Comparison of ENCODE assay signal across 10 mouse cellular contexts in the genomic region with DNA sequence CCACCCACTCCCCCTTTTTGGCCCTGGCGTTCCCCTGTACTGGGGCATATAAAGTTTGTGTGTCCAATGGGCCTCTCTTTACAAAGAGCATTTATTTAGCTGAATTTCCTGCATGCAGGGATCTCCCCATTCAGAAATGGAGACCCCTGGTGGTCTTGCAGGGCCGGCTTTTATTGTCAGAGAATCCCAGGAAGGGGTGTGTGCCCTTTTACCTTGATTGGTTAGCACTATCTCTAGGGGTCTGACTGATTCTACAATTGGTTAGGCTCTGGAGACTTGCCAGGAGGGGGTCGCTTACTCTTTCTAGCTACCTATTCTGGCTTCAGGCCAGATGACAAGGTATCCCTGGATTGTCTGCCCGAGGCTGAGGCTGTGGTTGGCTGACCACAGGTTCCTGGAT.
DNase-seq lines count a peak whose midpoint lies in the region; ATAC-seq and TF ChIP-seq lines count a peak whose summit lies in the region.
"Had no signal": no experiment of that assay in that cellular context is flagged by ENCODE, and none has a peak within 500 bp of the region (broad histone marks: within the 10 kb centered on the region; RNA-seq: fewer than 3 reads in every experiment).

No protein-coding gene starts in this region.

- no peak for TF ChIP-seq CTCF in heart, adult 2 months (IDR thresholded peaks at IDR 0.05)

- no peak for TF ChIP-seq POLR2A in heart, adult 2 months (IDR thresholded peaks at IDR 0.05; ENCODE audit: insufficient read depth, low read depth, low read length)

- no peak overlapping the region for H3K9ac ChIP-seq in midbrain, embryonic 11.5 days (ENCODE audit: low read length)
- H3K9ac ChIP-seq in midbrain, embryonic 15.5 days, result no peak overlapping the region
- no peak overlapping the region for H3K9ac ChIP-seq in limb, embryonic 13.5 days
- no peak overlapping the region for H3K9ac ChIP-seq in heart, adult 2 months (ENCODE audit: low read depth, low read length)

- 35% methylated on average over 4 of the region's 4 CpGs for WGBS in midbrain, embryonic 11.5 days
- WGBS in midbrain, embryonic 15.5 days, result 15% methylated on average over 4 of the region's 4 CpGs
- 33% methylated on average over 4 of the region's 4 CpGs for WGBS in limb, embryonic 13.5 days
- 65% methylated on average over 4 of the region's 4 CpGs for WGBS in heart, adult 2 months

- H3K79me2 ChIP-seq in heart, adult 2 months (replicated peaks; ENCODE audit: control insufficient read depth, insufficient read depth, low read length), result no peaks in the 10 kb centered on the region

- H3K36me3 ChIP-seq in midbrain, embryonic 11.5 days (ENCODE audit: control insufficient read depth, insufficient read depth, low read length), result no peaks in the 10 kb centered on the region
- no peaks in the 10 kb centered on the region for H3K36me3 ChIP-seq in midbrain, embryonic 15.5 days (replicated peaks)
- no peaks in the 10 kb centered on the region for H3K36me3 ChIP-seq in limb, embryonic 13.5 days
- no peaks in the 10 kb centered on the region for H3K36me3 ChIP-seq in heart, adult 2 months (ENCODE audit: control insufficient read depth, insufficient read depth, low read length)

- no peaks in the 10 kb centered on the region for H3K4me1 ChIP-seq in midbrain, embryonic 11.5 days (ENCODE audit: control insufficient read depth, insufficient read depth, low read length)
- peaks cover 3% of the 10 kb centered on the region; the same call in 1 of the 2 replicates for H3K4me1 ChIP-seq in midbrain, embryonic 15.5 days
- H3K4me1 ChIP-seq in limb, embryonic 13.5 days, result peaks cover 8% of the 10 kb centered on the region; the same call in 1 of the 2 replicates
- no peaks in the 10 kb centered on the region for H3K4me1 ChIP-seq in heart, adult 2 months (ENCODE audit: control insufficient read depth, insufficient read depth, low read length)

- TF ChIP-seq EP300 in heart, adult 2 months (IDR thresholded peaks at IDR 0.05; ENCODE audit: insufficient read depth, low read depth, low read length), result no peak

- H3K9me3 ChIP-seq in midbrain, embryonic 11.5 days (ENCODE audit: control insufficient read depth, low read length), result no peaks in the 10 kb centered on the region
- H3K9me3 ChIP-seq in midbrain, embryonic 15.5 days, result no peaks in the 10 kb centered on the region
- H3K9me3 ChIP-seq in limb, embryonic 13.5 days, result no peaks in the 10 kb centered on the region

- H3K27ac ChIP-seq in midbrain, embryonic 11.5 days (ENCODE audit: low read depth, low read length), result no peak overlapping the region
- H3K27ac ChIP-seq in midbrain, embryonic 15.5 days, result no peak overlapping the region
- H3K27ac ChIP-seq in limb, embryonic 13.5 days, result no peak overlapping the region
- no peak overlapping the region for H3K27ac ChIP-seq in heart, adult 2 months

- intact Hi-C loops in heart, adult 2 months (cut with DNase I), result no loop called here

- no peaks in the 10 kb centered on the region for H3K27me3 ChIP-seq in midbrain, embryonic 11.5 days (ENCODE audit: control insufficient read depth, insufficient read depth, low read length)
- peaks cover 8% of the 10 kb centered on the region; the same call in 1 of the 2 replicates for H3K27me3 ChIP-seq in midbrain, embryonic 15.5 days (replicated peaks)
- peaks cover 8% of the 10 kb centered on the region; the same call in 1 of the 2 replicates for H3K27me3 ChIP-seq in limb, embryonic 13.5 days
- no peaks in the 10 kb centered on the region for H3K27me3 ChIP-seq in heart, adult 2 months (ENCODE audit: control insufficient read depth, insufficient read depth, low read length)

- no peak overlapping the region for H3K4me2 ChIP-seq in midbrain, embryonic 11.5 days
- no peak overlapping the region for H3K4me2 ChIP-seq in midbrain, embryonic 15.5 days
- H3K4me2 ChIP-seq in limb, embryonic 13.5 days (replicated peaks), result no peak overlapping the region

- ATAC-seq in midbrain, embryonic 11.5 days (ENCODE audit: low FRiP score), result peak; percentile 60
- no peak for ATAC-seq in midbrain, embryonic 15.5 days (replicated peaks)
- 0 out of 2 replicates have a peak, but pooled peaks have one; percentile 17 for ATAC-seq in limb, embryonic 13.5 days (ENCODE audit: low FRiP score, low read depth)
- ATAC-seq: intestine, embryonic 16.5 days had no signal

- peak; percentile 34 for DNase-seq in cerebellum, adult 9-11 months
- DNase-seq in cerebellum, adult 8-10 months, result no peak
- DNase-seq in midbrain, embryonic 11.5 days (ENCODE audit: low spot score, missing footprints), result no peak
- peak; percentile 31 to 47 for DNase-seq in thymus, postnatal 36 days
- DNase-seq in frontal cortex, adult 2 months (ENCODE audit: extremely low spot score in 1 of 2, low spot score in 1 of 2), result no peak
- DNase-seq in heart, adult 2 months, result no peak
- DNase-seq: lung, postnatal 4 days had no signal

- no peak overlapping the region for H3K4me3 ChIP-seq in midbrain, embryonic 11.5 days (ENCODE audit: low read depth, low read length)
- no peak overlapping the region for H3K4me3 ChIP-seq in midbrain, embryonic 15.5 days
- H3K4me3 ChIP-seq in limb, embryonic 13.5 days, result no peak overlapping the region
- H3K4me3 ChIP-seq in heart, adult 2 months, result no peak overlapping the region

Comparison
In these comparisons a context has a peak if more than half of its experiments do, and no peak if none do; other contexts are left out.
1. DNase-seq: peak in cerebellum, adult 9-11 months (single experiment) and thymus, postnatal 36 days (2 of 2); none in cerebellum, adult 8-10 months (single experiment), midbrain, embryonic 11.5 days (single experiment), frontal cortex, adult 2 months (0 of 2) and heart, adult 2 months (0 of 2).